Mouse (Mus musculus) gastrocnemius, postnatal 25 days (tissue): ENCODE data around the gene Cdipt. TPM values are rescaled to one million over a fixed set of nuclear protein-coding genes. Genes with fewer than 3 reads are reported as not detected.

ENCODE experiments used
- DNase-seq: peaks from one replicate; pipeline ENCODE4 v3.0.0; 2022
- long read RNA-seq, 2 experiments: library from polyadenylated mRNA; stranded (forward); transcript quantifications; one replicate each; pipeline ENCODE4 v2.0.0; 2021
- total RNA-seq, 2 experiments: library from RNA; stranded (reverse); gene quantifications; 1 replicate in 1 of 2; 2 replicates in 1 of 2; pipeline ENCODE4 v1.2.3; 2021

Cdipt gene
- 10 to 100 TPM; 30.5 to 31.2 TPM for total RNA-seq
- long read RNA-seq, experiment 1, transcript Cdipt-201 (6 exons, 1,974 nt), result major isoform, 35 of 55 reads
- long read RNA-seq, experiment 1, partial matches to known transcripts, result 19 of 55 reads
- long read RNA-seq, experiment 1, other reads (novel, unspliced or antisense), result 1 of 55 reads
- long read RNA-seq, experiment 2, transcript Cdipt-201 (6 exons, 1,974 nt), result major isoform, 42 of 69 reads
- long read RNA-seq, experiment 2, partial matches to known transcripts, result 22 of 69 reads
- long read RNA-seq, experiment 2, other reads (novel, unspliced or antisense), result 4 of 69 reads

DNA sequence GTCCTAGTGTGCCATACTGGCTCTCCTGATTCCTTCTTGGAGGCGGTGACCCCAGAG lies at the start of gene Cdipt:
Gene Cdipt (plus strand): TSS at position 22 of the 57 bp plus-strand sequence.
- DNase-seq, result no peak

DNA sequence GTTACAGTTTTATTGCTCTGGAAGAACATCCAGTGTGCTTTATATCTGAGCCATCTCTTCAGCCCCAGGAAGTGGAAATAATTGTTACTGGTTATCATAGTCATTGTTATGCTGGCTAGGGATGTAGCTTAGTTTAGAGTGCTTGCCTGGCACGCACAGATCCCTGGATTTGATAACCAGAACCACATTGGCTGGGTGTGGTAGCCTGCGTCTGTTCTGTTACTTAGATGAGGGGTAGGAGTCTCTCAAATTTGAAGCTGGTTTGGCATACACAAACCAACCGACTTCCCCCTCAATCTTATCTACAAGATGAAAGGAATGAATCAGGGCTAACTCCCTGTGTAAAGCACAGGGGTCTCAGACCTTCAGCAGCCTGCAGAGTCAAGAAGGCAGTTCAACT lies 49.4 kb upstream of the Cdipt start:
- DNase-seq, result no peak

DNA sequence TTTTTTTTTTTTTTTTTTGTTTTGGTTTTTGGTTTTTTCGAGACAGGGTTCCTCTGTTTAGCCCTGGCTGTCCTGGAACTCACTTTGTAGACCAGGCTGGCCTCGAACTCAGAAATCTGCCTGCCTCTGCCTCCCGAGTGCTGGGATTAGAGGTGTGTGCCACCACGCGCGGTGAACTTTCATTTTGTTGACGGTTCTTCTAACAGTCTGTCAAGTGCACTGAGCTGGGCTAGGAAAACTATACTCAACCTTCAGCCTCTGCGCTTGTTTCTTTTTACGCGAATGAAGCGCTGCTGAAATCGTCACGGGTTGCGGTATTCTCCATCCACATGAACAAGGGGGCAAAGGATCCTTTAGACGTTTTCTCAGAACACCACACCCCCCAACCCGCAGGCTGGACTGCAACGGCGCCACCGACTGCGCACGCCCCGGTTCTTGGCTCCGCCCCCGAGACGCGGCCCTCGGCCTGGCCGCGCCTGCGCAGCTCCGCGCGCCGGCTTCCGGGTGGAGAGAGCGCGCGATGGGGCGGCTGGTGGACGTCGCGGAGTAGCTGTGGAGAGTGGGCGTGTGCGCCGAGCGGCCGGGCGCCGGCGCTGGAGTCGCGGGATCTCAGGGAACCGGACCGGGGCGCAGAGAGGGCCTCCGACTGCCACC lies 47.2 kb upstream of the Cdipt start, which contains the start of gene Kctd13:
Gene Kctd13 (plus strand): TSS at position 496 of the 654 bp plus-strand sequence.
- peak; percentile 91 for DNase-seq

DNA sequence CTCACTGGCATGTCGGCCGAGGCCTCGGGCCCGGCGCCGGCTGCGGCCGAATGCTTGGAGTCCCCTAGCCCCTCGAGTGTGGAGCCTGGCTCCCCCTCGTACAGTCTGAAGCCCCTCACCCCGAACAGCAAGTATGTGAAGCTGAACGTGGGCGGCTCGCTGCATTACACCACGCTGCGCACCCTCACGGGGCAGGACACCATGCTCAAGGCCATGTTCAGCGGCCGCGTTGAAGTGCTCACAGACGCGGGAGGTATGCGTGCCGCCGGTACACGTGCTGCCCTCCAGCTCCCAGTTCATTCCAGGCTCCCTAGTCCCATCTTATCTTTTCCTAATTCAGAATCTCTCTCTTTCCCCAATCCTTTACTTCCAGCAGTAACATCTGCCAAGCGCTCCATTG lies 46.7 kb upstream of the Cdipt start:
- DNase-seq, result no peak

DNA sequence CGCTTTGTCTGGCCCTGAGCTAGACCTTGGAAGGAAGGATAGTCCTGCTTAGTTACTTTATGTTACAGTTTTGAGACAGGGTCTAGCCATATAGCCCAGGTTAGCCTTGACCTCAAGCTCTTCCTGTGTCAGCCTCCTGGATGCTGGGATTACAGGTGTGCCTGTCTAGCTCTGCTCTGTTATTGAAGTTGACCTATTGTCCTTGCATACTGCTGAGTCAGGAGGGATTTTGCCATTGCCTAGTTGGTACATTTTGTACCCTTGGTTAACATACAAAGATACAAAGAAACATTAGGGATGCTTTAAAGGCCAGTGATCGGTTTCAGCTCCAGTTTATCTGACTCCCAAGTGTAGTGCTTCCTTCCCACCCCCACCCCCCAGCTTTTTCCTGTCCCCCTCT lies 43.1 kb upstream of the Cdipt start:
- no peak for DNase-seq

DNA sequence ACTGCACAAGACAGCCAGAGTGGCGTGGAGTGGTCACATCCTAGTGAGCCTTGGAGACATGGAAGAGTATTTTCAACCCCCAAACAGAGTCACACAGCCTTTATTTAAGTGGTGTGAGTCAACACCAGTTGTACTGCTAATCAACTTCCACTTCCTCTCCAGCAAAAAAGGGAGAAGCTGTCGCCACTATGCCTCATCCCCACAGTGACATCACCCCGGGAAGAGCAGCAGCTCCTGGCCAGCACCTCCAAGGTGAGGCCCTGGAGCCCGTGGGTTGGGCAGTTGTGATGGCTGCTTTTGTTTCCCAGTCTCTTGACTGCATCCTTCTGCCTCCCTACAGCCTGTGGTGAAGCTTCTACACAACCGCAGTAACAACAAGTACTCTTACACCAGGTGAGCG lies 34.5 kb upstream of the Cdipt start:
- DNase-seq, result no peak

DNA sequence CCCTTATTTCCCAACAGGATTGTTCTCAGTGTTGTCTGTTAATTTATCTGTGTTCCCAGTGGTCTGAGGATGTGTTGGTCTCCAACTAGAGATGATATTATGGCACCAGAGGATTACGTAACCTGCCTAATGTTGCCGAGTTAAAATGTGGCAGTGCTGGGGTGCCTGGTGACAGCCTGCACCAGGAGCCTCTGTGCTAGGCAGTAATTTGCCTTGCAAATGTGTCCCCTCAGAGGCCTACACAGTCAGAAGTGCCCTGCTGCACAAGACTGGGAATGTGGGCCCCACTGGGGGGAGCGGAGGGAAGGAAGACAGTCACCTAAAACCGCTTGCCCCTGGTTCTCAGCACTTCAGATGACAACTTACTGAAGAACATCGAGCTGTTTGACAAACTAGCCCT lies 33.9 kb upstream of the Cdipt start:
- DNase-seq, result no peak

DNA sequence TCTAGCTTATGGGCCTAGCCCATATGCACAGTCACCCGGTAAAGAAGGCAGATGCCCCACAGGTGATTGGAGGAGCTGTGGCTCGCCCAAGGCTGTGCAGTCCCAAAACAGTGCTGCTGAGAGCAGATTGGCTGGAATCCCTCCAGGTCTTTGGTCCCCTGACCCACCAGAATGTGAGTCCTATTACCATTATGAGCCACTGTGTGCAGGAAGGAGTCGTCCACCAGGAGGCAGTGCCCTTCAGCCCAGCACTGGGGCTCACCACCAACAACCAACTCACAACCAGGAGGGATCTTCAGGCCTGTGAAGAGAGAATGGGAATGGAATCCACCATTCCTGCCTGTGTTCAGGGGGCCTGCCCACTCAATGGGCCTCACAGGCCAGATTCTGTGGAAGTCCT lies 29.2 kb upstream of the Cdipt start:
- DNase-seq, result no peak

DNA sequence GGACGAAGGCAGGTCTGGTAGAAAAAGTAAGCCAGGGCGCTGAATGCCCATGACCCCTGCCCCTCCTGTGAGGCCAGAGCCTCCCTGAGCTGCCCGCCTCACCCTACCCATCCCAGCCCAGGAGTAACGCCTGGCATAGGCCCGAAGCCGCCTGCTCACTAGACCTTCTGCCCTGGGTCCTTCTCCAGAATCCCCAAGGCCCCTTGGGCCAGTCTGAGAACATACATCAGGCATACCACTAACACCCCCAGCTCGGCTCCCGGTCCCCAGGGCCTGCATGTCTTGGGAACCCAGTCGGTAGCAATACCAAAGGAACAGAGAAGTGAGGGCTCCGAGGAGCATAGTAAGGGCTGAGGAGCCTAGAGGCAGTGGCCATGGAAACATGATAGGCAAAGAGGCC lies 27.1 kb upstream of the Cdipt start:
- no peak for DNase-seq

DNA sequence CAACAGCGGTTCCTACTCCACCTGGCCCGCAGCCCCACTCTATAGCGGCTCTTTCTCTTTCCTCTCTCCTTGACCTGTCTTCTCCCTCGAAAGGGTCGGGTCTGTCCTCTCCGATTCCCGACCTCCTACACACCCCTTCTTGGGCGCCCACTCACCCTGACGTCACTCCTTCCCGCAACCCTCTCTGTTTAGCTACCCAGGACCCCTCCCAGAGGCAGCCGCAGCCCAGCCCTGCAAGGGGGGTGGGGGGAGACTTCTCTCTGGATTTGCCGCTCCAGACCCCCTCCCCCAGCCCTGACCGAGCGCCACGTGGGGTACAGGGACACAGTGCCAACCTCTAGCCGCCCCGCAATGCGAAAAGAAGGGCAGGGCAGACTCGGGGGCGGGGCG lies 26.3 kb upstream of the Cdipt start, which contains the start of gene Asphd1:
Gene Asphd1 (minus strand): TSS at position 180 of the 390 bp plus-strand sequence.
- DNase-seq, result no peak

DNA sequence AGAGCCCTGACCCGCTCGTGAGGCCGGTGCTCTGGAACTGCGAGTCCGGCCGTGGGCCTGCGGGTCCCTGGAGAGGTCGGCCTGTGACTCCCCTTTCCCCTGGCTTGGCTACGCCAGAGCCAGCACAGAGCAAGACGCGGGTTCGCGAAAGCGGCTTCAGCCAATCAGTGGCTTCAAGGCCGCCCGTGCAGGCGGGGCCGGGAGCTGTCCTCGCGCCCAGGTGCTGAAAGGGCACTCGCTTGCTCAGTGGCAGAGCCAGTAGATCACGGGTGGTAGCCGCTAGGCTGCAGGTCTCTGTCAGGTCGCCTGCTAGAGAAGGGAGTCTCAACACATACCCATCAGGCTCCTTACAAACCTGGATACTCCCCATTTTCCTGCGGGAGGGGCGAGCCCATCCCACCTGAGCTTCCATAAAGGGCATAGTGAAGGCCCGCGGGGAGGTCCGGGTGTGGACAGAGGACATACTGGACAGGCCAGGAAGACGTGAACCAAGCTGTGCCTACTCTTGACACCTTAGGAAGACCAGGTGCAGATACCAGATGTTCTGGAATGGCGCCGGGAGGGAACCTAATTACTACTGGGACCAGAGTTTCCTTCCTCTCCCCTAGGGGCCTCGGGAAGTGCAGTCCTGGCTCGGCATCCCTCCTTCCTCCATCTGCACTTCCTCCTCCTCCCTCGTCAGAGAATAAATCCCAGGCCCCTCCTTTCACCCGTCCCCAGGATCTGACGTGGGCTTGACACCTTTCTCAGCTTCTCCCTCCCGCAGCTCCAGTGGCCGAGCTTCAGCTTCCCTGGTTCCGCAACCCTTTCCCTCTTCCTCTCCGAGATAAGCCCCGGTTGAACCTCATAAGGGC lies 25.7 kb upstream of the Cdipt start, which contains the start of gene Sez6l2:
Gene Sez6l2 (plus strand): TSS at position 771 of the 854 bp plus-strand sequence.
- peak; percentile 81 for DNase-seq

DNA sequence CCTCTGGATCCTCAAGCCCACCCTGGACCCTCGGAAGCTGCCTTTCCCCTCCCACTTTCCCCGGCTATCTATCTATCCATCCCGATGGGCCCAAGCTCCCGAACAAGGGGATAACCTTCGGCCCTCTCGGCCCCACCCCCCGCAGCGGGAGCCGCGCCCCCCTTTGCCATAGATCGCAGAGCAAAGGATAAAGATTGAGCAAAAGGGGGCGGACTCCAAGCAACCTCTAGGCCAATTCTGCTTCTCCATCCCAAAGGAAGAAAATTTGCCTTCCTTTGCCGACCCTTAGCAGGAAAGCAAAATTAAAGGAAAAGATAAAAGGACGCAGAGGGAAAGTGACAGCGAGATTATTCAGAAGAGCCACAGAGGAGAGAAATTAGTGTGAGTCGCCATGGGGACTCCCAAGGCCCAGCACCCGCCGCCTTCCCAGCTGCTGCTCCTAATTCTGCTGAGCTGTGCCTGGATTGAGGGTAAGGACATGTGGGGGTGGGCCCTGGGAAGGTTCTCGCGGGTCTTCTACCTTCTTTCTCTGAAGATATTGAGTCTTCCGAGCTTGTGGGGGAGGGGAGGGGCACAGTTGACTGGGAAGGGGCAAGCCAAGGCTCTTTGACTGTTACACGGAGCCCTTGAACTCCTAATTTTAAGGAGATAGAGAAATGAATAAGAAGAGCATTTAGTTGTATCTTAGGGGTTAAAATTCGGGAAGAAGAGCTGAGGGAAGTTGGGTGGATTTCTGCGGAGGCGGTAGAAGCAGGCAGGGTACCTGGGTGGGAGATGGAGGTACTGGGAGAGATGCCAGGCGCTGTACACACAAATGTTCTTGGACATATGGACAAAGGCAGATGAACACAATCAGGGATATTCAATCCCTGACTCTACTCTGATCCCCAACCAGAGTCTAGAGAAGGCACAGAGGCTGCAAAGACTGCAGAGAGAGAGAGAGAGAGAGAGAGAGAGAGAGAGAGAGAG lies 24.8 kb upstream of the Cdipt start:
- no peak for DNase-seq

DNA sequence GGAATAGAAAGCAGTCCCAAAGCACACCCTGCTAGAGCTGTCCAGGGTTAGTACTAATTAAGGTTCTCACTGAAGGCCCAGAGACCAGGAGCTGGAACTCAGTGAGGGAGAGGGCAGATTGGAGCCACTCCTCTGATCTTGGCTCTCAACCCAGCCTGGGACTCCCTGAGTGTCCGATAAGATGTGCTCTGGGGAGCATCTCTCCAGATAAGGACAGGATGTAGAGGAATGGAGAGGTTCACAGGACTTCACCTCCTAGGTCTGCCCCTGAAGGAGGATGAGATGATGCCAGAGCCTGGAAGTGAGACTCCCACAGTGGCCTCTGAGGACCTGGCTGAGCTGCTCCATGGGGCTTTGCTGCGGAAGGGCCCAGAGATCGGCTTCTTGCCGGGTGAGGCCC lies 24.0 kb upstream of the Cdipt start:
- DNase-seq, result no peak

DNA sequence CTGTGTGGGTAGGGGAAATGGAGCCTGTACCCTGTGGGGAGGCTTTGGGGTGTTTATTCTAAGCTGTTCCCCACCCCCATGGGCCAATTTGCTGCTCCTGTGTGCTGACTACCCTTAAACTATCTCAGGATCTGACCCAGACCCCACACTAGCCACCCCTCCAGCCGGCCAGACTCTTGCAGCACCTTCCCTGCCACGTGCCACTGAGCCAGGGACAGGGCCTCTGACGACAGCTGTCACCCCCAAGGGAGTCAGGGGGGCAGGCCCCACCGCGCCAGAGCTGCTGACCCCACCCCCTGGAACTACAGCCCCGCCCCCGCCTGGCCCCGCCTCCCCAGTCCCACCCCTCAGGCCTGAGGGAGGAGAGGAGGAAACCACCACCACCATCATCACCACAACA lies 23.1 kb upstream of the Cdipt start:
- DNase-seq, result no peak

DNA sequence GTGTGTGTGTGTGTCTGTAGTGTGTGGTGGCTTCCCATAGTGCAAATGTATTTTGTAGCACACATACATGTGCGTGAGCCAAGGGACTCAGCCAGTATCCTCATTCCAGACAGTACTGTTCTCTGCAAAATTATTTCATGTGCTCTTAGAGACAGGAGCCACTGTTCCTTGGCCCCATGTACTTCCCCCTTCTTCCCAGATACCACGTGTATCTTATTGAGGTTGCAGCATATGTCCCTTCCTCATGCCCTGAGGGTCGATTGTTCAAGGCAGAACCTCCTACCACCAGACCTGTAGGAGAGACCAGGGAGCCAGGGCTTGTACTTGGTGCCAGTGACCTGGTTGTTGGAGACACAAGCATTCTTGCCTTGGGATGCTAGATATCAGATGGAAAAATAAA lies 20.6 kb upstream of the Cdipt start:
- DNase-seq, result no peak

DNA sequence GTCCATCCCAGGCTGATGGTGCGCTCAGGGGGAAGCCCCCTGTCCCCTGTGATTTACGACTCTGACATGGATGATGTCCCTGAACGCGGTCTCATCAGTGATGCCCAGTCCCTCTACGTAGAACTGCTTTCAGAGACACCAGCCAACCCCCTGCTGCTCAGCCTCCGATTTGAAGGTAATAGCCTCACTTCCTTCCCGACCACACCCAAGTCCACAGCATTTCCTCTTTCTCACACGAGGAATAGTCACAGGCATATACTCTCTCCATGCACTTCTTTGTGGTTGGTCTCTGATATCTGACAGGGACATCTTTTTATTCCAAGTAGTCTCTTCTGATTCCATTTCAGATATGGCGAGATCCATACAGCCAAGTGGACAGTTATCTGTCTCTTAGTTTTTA lies 15.9 kb upstream of the Cdipt start:
- DNase-seq, result no peak

DNA sequence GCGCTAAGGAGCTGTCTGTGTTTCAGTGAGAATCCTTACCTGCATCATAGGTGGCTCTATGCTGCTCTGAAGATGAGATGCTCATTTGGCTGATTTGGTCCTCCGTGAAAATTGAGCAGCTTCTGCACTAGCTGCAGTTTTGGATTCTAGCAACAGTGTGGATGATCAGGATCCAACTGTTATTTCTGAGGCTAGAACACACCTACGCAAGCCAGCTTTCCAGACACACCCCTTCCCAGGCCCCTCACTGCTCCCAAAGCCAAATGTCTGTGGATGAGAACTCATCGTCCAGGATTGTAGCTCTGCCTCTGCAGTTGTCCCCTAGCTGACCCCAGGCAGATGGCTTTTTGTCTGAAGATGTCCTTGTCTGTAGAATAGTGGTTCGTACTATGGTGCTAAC lies 14.6 kb upstream of the Cdipt start:
- DNase-seq, result no peak

DNA sequence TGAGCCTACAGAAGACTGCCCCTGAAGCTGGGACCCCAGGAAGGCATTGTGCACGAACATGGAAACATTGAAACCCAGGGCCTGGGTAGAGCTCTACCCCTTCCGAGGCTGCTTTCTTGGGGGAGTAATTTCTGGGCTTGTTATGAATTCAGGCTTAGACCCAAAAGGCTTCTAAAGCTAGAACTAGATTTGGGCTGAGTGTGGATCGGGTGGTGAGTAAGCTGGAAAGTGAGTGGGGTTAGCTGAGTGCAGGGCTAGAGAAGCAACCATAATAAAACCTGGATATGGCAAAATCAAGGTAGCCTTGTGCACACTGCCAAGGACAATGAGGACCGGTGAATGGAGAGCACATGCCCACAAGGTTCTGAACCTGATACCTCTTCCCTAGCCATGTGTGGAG lies 13.7 kb upstream of the Cdipt start:
- DNase-seq, result no peak

DNA sequence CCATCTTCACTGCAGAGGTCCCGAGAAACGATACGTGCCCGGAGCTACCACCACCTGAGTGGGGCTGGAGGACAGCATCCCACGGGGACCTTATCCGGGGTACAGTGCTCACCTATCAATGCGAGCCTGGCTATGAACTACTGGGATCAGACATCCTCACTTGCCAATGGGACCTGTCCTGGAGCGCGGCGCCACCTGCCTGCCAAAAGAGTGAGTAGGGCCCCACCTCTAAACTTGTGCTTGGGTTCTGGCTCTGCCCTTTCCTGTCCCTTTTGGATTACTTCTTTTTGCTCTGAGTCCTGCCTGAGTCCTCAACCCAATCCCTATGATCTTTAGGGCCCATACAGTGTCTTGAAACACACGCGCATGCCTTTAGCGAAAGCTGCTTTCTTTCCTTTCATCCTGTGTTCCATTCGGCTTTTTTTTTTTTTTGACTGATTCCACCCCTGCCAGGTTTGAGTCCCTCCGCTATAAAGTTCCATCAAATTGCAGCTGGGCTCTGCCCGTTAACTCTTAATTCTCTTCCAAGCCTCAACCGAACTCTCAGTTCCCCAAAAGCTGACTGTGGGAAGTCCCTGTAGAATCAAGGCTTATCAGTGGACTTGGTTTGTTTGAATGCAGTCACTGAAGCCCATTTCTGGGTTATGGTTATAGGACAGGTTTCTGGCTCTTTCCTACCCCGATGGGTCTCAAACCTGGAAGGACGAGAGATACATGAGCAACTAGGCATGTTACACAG lies 12.0 kb upstream of the Cdipt start:
- DNase-seq, result no peak

DNA sequence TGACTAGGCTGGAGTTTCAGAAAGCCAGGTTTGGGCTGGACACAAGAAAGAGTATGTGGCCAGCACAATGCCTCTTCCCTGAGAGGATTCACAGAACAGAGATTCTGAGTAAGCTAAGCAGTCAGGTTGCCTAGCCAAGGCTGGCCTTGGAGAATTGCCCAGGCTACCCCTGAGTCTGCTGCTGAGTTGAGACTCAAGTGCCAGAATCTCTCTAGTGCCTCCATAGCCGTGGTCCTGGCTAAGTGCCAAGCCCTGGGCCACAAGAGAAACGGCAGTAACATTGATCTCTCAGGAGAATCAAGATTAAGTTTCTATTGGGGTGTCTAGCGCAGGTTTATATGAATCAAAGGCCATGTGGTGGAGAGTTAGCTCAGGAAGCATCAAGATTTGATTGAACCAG lies 10.1 kb upstream of the Cdipt start:
- DNase-seq, result no peak

DNA sequence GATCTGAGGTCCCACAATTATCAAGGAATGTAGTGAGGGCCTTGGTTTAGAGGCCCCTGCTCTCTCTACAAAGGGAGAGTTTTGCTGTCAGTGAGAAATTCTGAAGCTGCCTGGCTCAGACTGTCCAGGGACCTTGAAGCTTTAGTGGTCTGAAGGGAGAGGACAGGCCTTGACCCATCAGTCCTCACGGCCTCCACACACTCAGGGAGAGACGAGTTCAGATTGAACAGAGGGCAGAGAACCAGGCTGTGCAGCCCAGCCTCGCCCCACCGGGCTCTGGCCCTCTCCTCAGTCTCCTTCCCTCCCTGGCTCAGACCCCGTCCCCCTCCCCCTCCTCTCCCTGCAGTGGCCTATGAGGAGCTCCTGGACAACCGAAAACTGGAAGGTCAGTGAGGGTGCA lies 8.4 kb upstream of the Cdipt start:
- no peak for DNase-seq

DNA sequence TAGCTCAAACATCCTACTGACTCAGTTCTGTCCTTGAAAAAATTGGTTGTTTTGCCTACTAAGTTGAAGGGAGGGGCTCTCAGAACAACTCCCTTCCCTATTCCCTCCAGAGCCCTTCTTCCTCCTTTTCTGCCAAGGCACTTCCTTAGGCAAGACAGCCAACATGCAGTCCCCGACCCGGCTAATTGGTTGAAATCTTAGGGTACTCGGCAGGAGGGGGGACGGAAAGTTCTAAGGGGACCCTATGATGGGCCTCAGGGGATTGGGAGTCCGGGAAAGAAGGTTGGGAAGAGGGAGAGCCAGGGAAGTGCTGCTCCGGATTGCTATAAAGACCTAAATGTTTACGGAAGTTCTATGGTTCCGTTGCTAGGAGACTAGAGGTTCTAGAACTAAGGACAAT lies 221 bp upstream of the Cdipt start:
- DNase-seq, result no peak
